Mouse (Mus musculus): ENCODE measurements around the gene Csnk1g2. TPM values are rescaled to one million over a fixed set of nuclear protein-coding genes. Genes with fewer than 3 reads are reported as not detected.
A peak's percentile ranks its signal among the peaks of the same experiment; 100 is the strongest.

The Csnk1g2 gene
- polyA plus RNA-seq, 1 experiment from 2014 or later: 190 TPM

- no peak for ATAC-seq (ENCODE audit: insufficient number of reproducible peaks, low FRiP score, low TSS enrichment, low read depth)
- WGBS: 84% methylated on average over 6 of the region's 6 CpGs
- H3K27me3 ChIP-seq: no peaks in the 10 kb centered on the region
- H3K36me3 ChIP-seq: peaks cover 65% of the 10 kb centered on the region
- H3K9me3 ChIP-seq (replicated peaks): no peaks in the 10 kb centered on the region
- H3K4me3 ChIP-seq (replicated peaks): no peak overlapping the region
- no peak overlapping the region for H3K27ac ChIP-seq (replicated peaks)
- H3K9ac ChIP-seq: no peak overlapping the region
- H3K4me2 ChIP-seq (replicated peaks): no peak overlapping the region
- no peaks in the 10 kb centered on the region for H3K4me1 ChIP-seq
These were observed 8.3 kb upstream of the Csnk1g2 start for GRCm38 (mm10) chr10:80614351-80614750.

GRCm38 (mm10) chr10:80618181-80618580 lies 4.5 kb upstream of the Csnk1g2 start:
- Histone ChIP-seq H3K4me2 (replicated peaks) (no peak overlapping the region), H3K9me3 (replicated peaks) (no peaks in the 10 kb centered on the region), H3K27ac (replicated peaks) (0 out of 2 replicates have a peak overlapping the region, but pooled peaks have one; percentile 17), H3K9ac (no peak overlapping the region), H3K36me3 (peaks cover 34% of the 10 kb centered on the region), H3K4me1 (peaks cover 8% of the 10 kb centered on the region), H3K4me3 (replicated peaks) (no peak overlapping the region), H3K27me3 (no peaks in the 10 kb centered on the region)
- 72% methylated on average over 9 of the region's 9 CpGs for WGBS
- no peak for ATAC-seq (ENCODE audit: insufficient number of reproducible peaks, low FRiP score, low TSS enrichment, low read depth)

GRCm38 (mm10) chr10:80619465-80620244 lies 3.0 kb upstream of the Csnk1g2 start:
- Histone ChIP-seq H3K9me3 (replicated peaks) (no peaks in the 10 kb centered on the region), H3K27me3 (no peaks in the 10 kb centered on the region), H3K36me3 (peaks cover 23% of the 10 kb centered on the region), H3K4me1 (peaks cover 22% of the 10 kb centered on the region), H3K4me3 (replicated peaks) (no peak overlapping the region), H3K27ac (replicated peaks) (no peak overlapping the region), H3K4me2 (replicated peaks) (no peak overlapping the region), H3K9ac (no peak overlapping the region)
- ATAC-seq (ENCODE audit: insufficient number of reproducible peaks, low FRiP score, low TSS enrichment, low read depth): no peak
- 34% methylated on average over 8 of the region's 8 CpGs for WGBS

- Histone ChIP-seq H3K27me3 (no peaks in the 10 kb centered on the region), H3K27ac (replicated peaks) (0 out of 2 replicates have a peak overlapping the region, but pooled peaks have one; percentile 95), H3K4me2 (replicated peaks) (no peak overlapping the region), H3K4me1 (peaks cover 27% of the 10 kb centered on the region), H3K36me3 (peaks cover 16% of the 10 kb centered on the region), H3K9ac (no peak overlapping the region), H3K9me3 (replicated peaks) (no peaks in the 10 kb centered on the region), H3K4me3 (replicated peaks) (no peak overlapping the region)
- 89% methylated on average over 9 of the region's 9 CpGs for WGBS
- ATAC-seq (ENCODE audit: insufficient number of reproducible peaks, low FRiP score, low TSS enrichment, low read depth): no peak
These were observed 2.3 kb upstream of the Csnk1g2 start for GRCm38 (mm10) chr10:80620365-80620764.

GRCm38 (mm10) chr10:80620796-80621689 lies 1.6 kb upstream of the Csnk1g2 start:
- ATAC-seq (ENCODE audit: insufficient number of reproducible peaks, low FRiP score, low TSS enrichment, low read depth): no peak
- peak overlapping the region; percentile 59 for H3K4me2 ChIP-seq (replicated peaks)
- WGBS: 56% methylated on average over 16 of the region's 16 CpGs
- H3K9me3 ChIP-seq (replicated peaks): no peaks in the 10 kb centered on the region
- 0 out of 2 replicates have a peak, but pooled peaks cover 9% of the 10 kb centered on the region for H3K36me3 ChIP-seq
- peaks cover 33% of the 10 kb centered on the region for H3K4me1 ChIP-seq
- H3K4me3 ChIP-seq (replicated peaks): peak overlapping the region; percentile 78
- no peaks in the 10 kb centered on the region for H3K27me3 ChIP-seq
- peak overlapping the region; percentile 95 for H3K27ac ChIP-seq (replicated peaks)
- peak overlapping the region; percentile 35; the same call in 1 of the 2 replicates for H3K9ac ChIP-seq

GRCm38 (mm10) chr10:80621690-80621939 lies 1.0 kb upstream of the Csnk1g2 start:
- 3% methylated on average over 9 of the region's 9 CpGs for WGBS
- Histone ChIP-seq H3K36me3 (0 out of 2 replicates have a peak, but pooled peaks cover 4% of the 10 kb centered on the region), H3K27me3 (no peaks in the 10 kb centered on the region), H3K9ac (peak overlapping the region; percentile 35; the same call in 1 of the 2 replicates), H3K27ac (replicated peaks) (peak overlapping the region; percentile 95), H3K4me1 (peaks cover 33% of the 10 kb centered on the region), H3K4me3 (replicated peaks) (peak overlapping the region; percentile 78), H3K4me2 (replicated peaks) (peak overlapping the region; percentile 59), H3K9me3 (replicated peaks) (no peaks in the 10 kb centered on the region)
- no peak for ATAC-seq (ENCODE audit: insufficient number of reproducible peaks, low FRiP score, low TSS enrichment, low read depth)

- Histone ChIP-seq H3K9ac (peak overlapping the region; percentile 87), H3K4me1 (peaks cover 33% of the 10 kb centered on the region), H3K4me2 (replicated peaks) (peak overlapping the region; percentile 59), H3K9me3 (replicated peaks) (no peaks in the 10 kb centered on the region), H3K27ac (replicated peaks) (peak overlapping the region; percentile 95), H3K4me3 (replicated peaks) (peak overlapping the region; percentile 78), H3K36me3 (0 out of 2 replicates have a peak, but pooled peaks cover 4% of the 10 kb centered on the region), H3K27me3 (no peaks in the 10 kb centered on the region)
- under 1% methylated on average over 64 of the region's 64 CpGs for WGBS
- peak; percentile 96 for ATAC-seq (ENCODE audit: insufficient number of reproducible peaks, low FRiP score, low TSS enrichment, low read depth)
These were observed 538 bp upstream of the Csnk1g2 start for GRCm38 (mm10) chr10:80621940-80622660.

GRCm38 (mm10) chr10:80623457-80624191 lies 986 bp downstream of the Csnk1g2 start:
- Histone ChIP-seq H3K27ac (replicated peaks) (peak overlapping the region; percentile 89), H3K4me1 (peaks cover 47% of the 10 kb centered on the region), H3K36me3 (0 out of 2 replicates have a peak, but pooled peaks cover 4% of the 10 kb centered on the region), H3K9me3 (replicated peaks) (no peaks in the 10 kb centered on the region), H3K4me2 (replicated peaks) (peak overlapping the region; percentile 91), H3K27me3 (no peaks in the 10 kb centered on the region), H3K9ac (peak overlapping the region; percentile 87), H3K4me3 (replicated peaks) (peak overlapping the region; percentile 78)
- WGBS: 6% methylated on average over 15 of the region's 15 CpGs
- no peak for ATAC-seq (ENCODE audit: insufficient number of reproducible peaks, low FRiP score, low TSS enrichment, low read depth)

GRCm38 (mm10) chr10:80625764-80626163 lies 3.1 kb downstream of the Csnk1g2 start:
- no peak overlapping the region for H3K4me3 ChIP-seq (replicated peaks)
- WGBS: 89% methylated on average over 4 of the region's 4 CpGs
- H3K9ac ChIP-seq: no peak overlapping the region
- peaks cover 13% of the 10 kb centered on the region; the same call in 1 of the 2 replicates for H3K36me3 ChIP-seq
- H3K9me3 ChIP-seq (replicated peaks): no peaks in the 10 kb centered on the region
- H3K4me2 ChIP-seq (replicated peaks): no peak overlapping the region
- H3K4me1 ChIP-seq: peaks cover 64% of the 10 kb centered on the region
- H3K27ac ChIP-seq (replicated peaks): no peak overlapping the region
- H3K27me3 ChIP-seq: no peaks in the 10 kb centered on the region
- ATAC-seq (ENCODE audit: insufficient number of reproducible peaks, low FRiP score, low TSS enrichment, low read depth): no peak

- 45% methylated on average over 2 of the region's 2 CpGs for WGBS
- 0 out of 2 replicates have a peak overlapping the region, but pooled peaks have one; percentile 7 for H3K27ac ChIP-seq (replicated peaks)
- H3K4me3 ChIP-seq (replicated peaks): no peak overlapping the region
- H3K4me1 ChIP-seq: peaks cover 56% of the 10 kb centered on the region
- H3K4me2 ChIP-seq (replicated peaks): no peak overlapping the region
- ATAC-seq (ENCODE audit: insufficient number of reproducible peaks, low FRiP score, low TSS enrichment, low read depth): peak; percentile 23; the same call in 1 of the 2 replicates
- H3K27me3 ChIP-seq: no peaks in the 10 kb centered on the region
- no peaks in the 10 kb centered on the region for H3K9me3 ChIP-seq (replicated peaks)
- no peak overlapping the region for H3K9ac ChIP-seq
- peaks cover 13% of the 10 kb centered on the region; the same call in 1 of the 2 replicates for H3K36me3 ChIP-seq
These were observed 5.0 kb downstream of the Csnk1g2 start for GRCm38 (mm10) chr10:80627685-80628084.
